Mouse (Mus musculus): Measurements from ENCODE around the gene Olfr139. TPM values are rescaled to one million over a fixed set of nuclear protein-coding genes. Genes with fewer than 3 reads are reported as not detected.

Gene Olfr139
- not detected in 2 replicates for total RNA-seq (2021)
- long read RNA-seq, experiment 1: 0 reads
- long read RNA-seq, experiment 2: 0 reads

DNA sequence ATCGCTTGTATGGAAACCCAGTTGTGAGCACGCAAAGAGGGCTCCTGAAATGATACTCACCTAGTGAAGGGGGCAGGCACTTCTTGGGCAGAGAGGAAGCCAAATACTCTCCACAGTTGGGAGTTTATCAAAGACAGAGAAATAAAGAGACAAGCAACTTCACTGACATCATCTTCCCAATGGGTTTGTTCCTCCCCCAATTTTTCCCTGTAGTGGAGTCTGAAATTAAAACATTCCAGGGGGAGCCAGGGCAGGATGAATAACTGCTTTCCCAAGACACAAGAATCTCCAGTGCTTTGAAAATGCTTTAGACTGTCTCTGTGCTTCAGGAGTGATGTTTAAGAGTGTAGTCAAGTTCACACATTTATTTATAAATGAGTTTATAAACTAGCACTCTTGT is at the start of gene Olfr139, which contains the start of gene Olfr399:
TSS of gene Olfr139 (minus strand) at position 101 of the 400 bp plus-strand sequence.
TSS of gene Olfr399 (minus strand) at position 165 of the 400 bp plus-strand sequence.
- no peak for DNase-seq

DNA sequence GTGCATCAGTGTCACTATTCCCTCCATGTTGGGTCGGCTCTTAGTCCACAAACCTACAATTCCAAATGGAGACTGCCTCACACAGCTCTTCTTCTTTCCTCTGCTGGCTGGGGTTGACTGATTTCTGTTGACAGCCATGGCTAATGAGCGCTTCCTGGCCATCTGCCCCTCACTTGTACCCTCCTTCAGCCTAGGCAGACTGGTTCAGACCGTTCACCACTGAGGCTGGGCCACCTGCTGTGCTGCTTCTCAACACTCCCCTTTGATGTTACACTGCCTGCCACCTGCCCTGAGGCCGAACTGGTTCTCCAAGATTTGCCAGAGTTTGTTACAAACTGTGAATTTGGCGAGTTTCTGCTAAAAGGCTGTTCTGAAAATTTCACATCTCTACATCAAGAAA is 48.7 kb upstream of the Olfr139 start:
- DNase-seq: no peak

DNA sequence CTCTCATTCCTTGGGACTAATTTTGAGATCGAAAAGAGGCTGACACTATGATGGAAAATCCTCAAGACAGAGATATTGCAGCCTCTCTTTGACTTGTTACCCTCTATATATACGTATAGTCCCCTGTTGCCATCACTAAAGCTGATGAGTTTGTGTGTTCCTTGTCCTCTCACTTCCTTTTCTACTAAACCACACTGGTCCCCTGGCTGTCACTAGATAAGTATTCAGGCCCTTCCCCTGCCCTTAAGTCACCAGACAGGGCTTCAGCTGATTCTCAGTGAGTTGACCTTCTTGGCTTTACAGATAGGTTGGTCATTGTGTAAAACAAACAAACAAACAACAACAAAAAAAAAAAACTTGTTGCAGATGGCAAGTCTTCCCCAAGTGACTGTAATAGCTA is 45.2 kb upstream of the Olfr139 start:
- no peak for DNase-seq

DNA sequence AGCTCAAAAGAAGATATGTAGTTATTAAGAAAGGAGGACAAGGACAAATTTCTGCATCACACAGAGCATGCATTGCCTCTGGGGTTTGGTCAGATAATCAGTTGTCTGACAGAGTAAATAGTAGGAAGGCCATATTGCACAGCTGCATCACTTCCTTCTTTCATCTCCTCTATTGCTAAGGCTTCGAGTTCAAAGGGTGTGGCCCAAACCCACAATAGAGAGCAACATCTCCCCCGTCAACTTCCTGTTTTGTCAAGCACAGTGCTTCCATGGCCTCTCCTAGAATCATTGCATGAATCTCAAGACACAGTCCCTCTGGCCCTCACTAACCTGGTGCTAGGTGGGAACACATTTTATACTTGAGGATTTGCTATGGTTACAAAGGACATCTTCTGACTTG is 44.4 kb upstream of the Olfr139 start:
- DNase-seq: no peak

DNA sequence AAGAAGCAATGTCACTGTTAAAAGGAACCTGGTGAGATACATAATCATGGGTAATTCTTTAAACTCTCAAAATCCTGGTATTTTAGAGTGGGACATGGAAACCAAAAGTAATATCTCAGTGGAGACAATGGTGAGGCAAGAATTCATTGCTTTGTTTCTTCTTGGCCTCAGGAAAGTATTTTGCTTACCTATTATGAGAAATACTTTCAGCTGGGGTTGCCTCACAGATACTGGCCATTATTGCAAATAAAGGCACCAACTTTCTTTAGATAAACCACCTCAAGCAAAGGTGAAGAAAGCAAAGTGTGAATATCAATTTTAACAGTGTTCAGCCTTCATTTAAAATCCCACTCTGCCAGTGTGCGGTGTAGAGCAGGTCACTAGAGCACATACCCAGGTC is 13.3 kb upstream of the Olfr139 start, which contains the start of gene Zfp616:
TSS of gene Zfp616 (plus strand) at position 301 of the 400 bp plus-strand sequence.
- no peak for DNase-seq

DNA sequence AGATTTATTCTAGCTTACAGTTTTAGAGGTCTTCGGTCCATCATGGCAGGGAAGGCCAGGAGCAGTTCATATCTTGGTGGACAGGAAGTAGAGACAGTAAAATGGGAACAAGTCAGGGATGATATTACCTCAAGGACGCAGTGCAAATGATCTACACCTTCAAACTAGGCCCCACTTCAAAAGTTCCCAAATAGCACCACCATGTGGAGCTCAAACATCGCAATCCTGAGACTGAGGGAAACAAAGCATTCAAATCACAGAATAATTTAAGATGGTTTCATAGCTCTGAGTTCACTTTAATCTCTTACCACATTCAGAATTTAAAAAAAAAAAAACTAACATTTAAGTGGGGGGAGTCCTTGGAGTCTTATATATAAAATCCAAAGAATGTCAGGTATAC is 5.0 kb downstream of the Olfr139 start:
- no peak for DNase-seq

Other genes with a start within 250 kb of the Olfr139 start
- gene Olfr392, start 239.5 kb downstream of the Olfr139 start, total RNA-seq (2021): not detected in 2 replicates
- gene Olfr393, start 205.1 kb downstream of the Olfr139 start, total RNA-seq (2021): not detected in 2 replicates
- not detected in 2 replicates for gene Olfr394, start 165.8 kb downstream of the Olfr139 start, total RNA-seq (2021)
- gene Olfr395, start 147.3 kb downstream of the Olfr139 start, total RNA-seq (2021): not detected in 2 replicates
- gene Olfr23, start 119.9 kb downstream of the Olfr139 start, total RNA-seq (2021): not detected in 2 replicates
- not detected in 2 replicates for gene Olfr397, start 95.7 kb downstream of the Olfr139 start, total RNA-seq (2021)
- gene Olfr398, start 66.1 kb downstream of the Olfr139 start, total RNA-seq (2021): not detected in 2 replicates
- gene Olfr399, start 64 bp upstream of the Olfr139 start, total RNA-seq (2021): not detected in 2 replicates
- not detected in 2 replicates for gene Zfp616, start 13.4 kb upstream of the Olfr139 start, total RNA-seq (2021)
- gene Olfr401, start 57.2 kb upstream of the Olfr139 start, total RNA-seq (2021): not detected in 2 replicates
- gene Olfr402, start 97.0 kb upstream of the Olfr139 start, total RNA-seq (2021): not detected in 2 replicates
- gene Olfr403, start 129.7 kb upstream of the Olfr139 start, total RNA-seq (2021): not detected in 2 replicates
- gene Olfr43, start 154.8 kb upstream of the Olfr139 start, total RNA-seq (2021): not detected in 2 replicates
- not detected in 2 replicates for gene Olfr406, start 203.3 kb upstream of the Olfr139 start, total RNA-seq (2021)
- not detected in 2 replicates for gene Olfr59, start 227.2 kb upstream of the Olfr139 start, total RNA-seq (2021)

Data from adrenal gland, postnatal 14 days (tissue).